Mouse (Mus musculus) limb, embryonic 14.5 days (tissue): ENCODE measurements around the gene Add2. TPM values are rescaled to one million over a fixed set of nuclear protein-coding genes. Genes with fewer than 3 reads are reported as not detected.

Experiments used
- ATAC-seq: fragments of 200-750 bp; cut with Nextera tagmentation; 2 replicates; pipeline ENCODE4 v1.8.0; 2017; ENCODE audit warnings: low read depth, moderate number of reproducible peaks, moderate TSS enrichment; ENCODE audit not compliant: low FRiP score
- DNase-seq: peaks from one replicate; pipeline ENCODE4 v3.0.0-alpha.2; 2015; ENCODE audit warnings: low spot score
- H3K27ac ChIP-seq: fragments of 300-500 bp; sonication (generic); replicated peaks from 2 replicates; pipeline ENCODE4 v1.5.1; 2014; ENCODE audit warnings: low read depth, mild to moderate bottlenecking, low read length, moderate library complexity, mixed read lengths
- H3K27me3 ChIP-seq: fragments of 300-500 bp; sonication (generic); 2 replicates; pipeline ENCODE4 v1.6.1; 2014; ENCODE audit warnings: low read length, mixed read lengths; ENCODE audit not compliant: control insufficient read depth, insufficient read depth
- H3K36me3 ChIP-seq: fragments of 300-500 bp; sonication (generic); 2 replicates; pipeline ENCODE4 v1.6.1; 2014; ENCODE audit warnings: mild to moderate bottlenecking, low read length, moderate library complexity, mixed read lengths; ENCODE audit not compliant: control insufficient read depth, insufficient read depth
- H3K4me1 ChIP-seq: fragments of 300-500 bp; sonication (generic); 2 replicates; pipeline ENCODE4 v1.6.1; 2014; ENCODE audit warnings: antibody characterized with exemption, low read length, mixed read lengths; ENCODE audit not compliant: control insufficient read depth, insufficient read depth
- H3K4me2 ChIP-seq: fragments of 300-500 bp; sonication (generic); replicated peaks from 2 replicates; pipeline ENCODE4 v1.6.1; 2014; ENCODE audit warnings: low read depth, mild to moderate bottlenecking, low read length, moderate library complexity; ENCODE audit not compliant: severe bottlenecking
- H3K4me3 ChIP-seq: fragments of 300-500 bp; sonication (generic); replicated peaks from 2 replicates; pipeline ENCODE4 v1.5.1; 2014; ENCODE audit warnings: low read length
- H3K9ac ChIP-seq: fragments of 300-500 bp; sonication (generic); 2 replicates; pipeline ENCODE4 v1.6.1; 2014; ENCODE audit warnings: mild to moderate bottlenecking, low read depth, low read length, moderate library complexity; ENCODE audit not compliant: severe bottlenecking
- H3K9me3 ChIP-seq: fragments of 300-500 bp; sonication (generic); 2 replicates; pipeline ENCODE4 v1.6.1; 2016; ENCODE audit warnings: low read length; ENCODE audit not compliant: control insufficient read depth
- POLR2A ChIP-seq: fragments of 200-500 bp; IDR thresholded peaks from 2 replicates; pipeline ENCODE4 v1.8.0; 2012; ENCODE audit warnings: inconsistent platforms, mild to moderate bottlenecking, moderate library complexity, borderline replicate concordance; ENCODE audit not compliant: insufficient read depth, insufficient read length; ENCODE audit errors: extremely low read depth
- WGBS: fragments of 180-500 bp; shearing (Covaris S2); extraction: QIAGEN DNeasy Blood & Tissue Kit; methylation state at CpG from one replicate; pipeline ENCODE4 v1.1.7; 2014; 5-methylcytosine and 5-hydroxymethylcytosine counted together
- polyA plus RNA-seq, 2 experiments: library from polyadenylated mRNA; depleted of rRNA in 1 of 2; stranded (reverse) in 1 of 2; unstranded in 1 of 2; fragments of >200 nt; fragmentation: Nextera tagmentation in 1 of 2; extraction: Ambion mirVana in 1 of 2; gene quantifications; 2 replicates each; pipeline versions ENCODE4 v1.2.1 to v1.2.3; 2012 to 2014

Gene Add2
- polyA plus RNA-seq, 2 experiments, result 1.4 to 2.6 TPM

GRCm38 (mm10) chr6:86167851-86168250 lies 139.4 kb downstream of the Add2 start:
- DNase-seq, result no peak

GRCm38 (mm10) chr6:86169166-86169565 lies 140.7 kb downstream of the Add2 start:
- DNase-seq (no peak), ATAC-seq (no peak)
- Histone ChIP-seq H3K9ac (no peak overlapping the region), H3K4me3 (no peak overlapping the region), H3K27me3 (no peaks in the 10 kb centered on the region), H3K27ac (no peak overlapping the region), H3K4me1 (no peaks in the 10 kb centered on the region), H3K36me3 (no peaks in the 10 kb centered on the region), H3K9me3 (no peaks in the 10 kb centered on the region), H3K4me2 (no peak overlapping the region)
- 39% methylated on average over 4 of the region's 4 CpGs for WGBS
- TF ChIP-seq POLR2A, result no peak

More at GRCm38 (mm10) chr6:86167851-86168250, 139.4 kb downstream of the Add2 start:
- H3K9ac ChIP-seq, result no peak overlapping the region
- H3K4me2 ChIP-seq, result no peak overlapping the region
- no peaks in the 10 kb centered on the region for H3K27me3 ChIP-seq
- H3K4me1 ChIP-seq, result no peaks in the 10 kb centered on the region
- H3K9me3 ChIP-seq, result no peaks in the 10 kb centered on the region
- TF ChIP-seq POLR2A, result no peak
- H3K27ac ChIP-seq, result no peak overlapping the region
- WGBS, result 62% methylated on average over 5 of the region's 5 CpGs
- no peak overlapping the region for H3K4me3 ChIP-seq
- H3K36me3 ChIP-seq, result no peaks in the 10 kb centered on the region
- no peak for ATAC-seq

Other genes with a start within 250 kb of the Add2 start
- 0.08 and 0.10 TPM in 2 replicates for gene Nat8f6, start 207.7 kb upstream of the Add2 start, polyA plus RNA-seq (2012; rRNA removed)
- gene Nat8f6, start 207.7 kb upstream of the Add2 start, polyA plus RNA-seq (2014; fragmentation: Nextera tagmentation; extraction: Ambion mirVana), result not detected in 2 replicates
- 0.18 TPM in 1 of 2 replicates, not detected in the other for gene Nat8f5, start 207.7 kb upstream of the Add2 start, polyA plus RNA-seq (2012; rRNA removed)
- gene Nat8f5, start 207.7 kb upstream of the Add2 start, polyA plus RNA-seq (2014; fragmentation: Nextera tagmentation; extraction: Ambion mirVana), result not detected in 2 replicates
- 0.10 TPM in 1 of 2 replicates, not detected in the other for gene Nat8, start 196.6 kb upstream of the Add2 start, polyA plus RNA-seq (2012; rRNA removed)
- gene Nat8, start 196.6 kb upstream of the Add2 start, polyA plus RNA-seq (2014; fragmentation: Nextera tagmentation; extraction: Ambion mirVana), result 0.18 TPM in 1 of 2 replicates, not detected in the other
- 0.06 TPM in 1 of 2 replicates, not detected in the other for gene Nat8f2, start 159.5 kb upstream of the Add2 start, polyA plus RNA-seq (2012; rRNA removed)
- not detected in 2 replicates for gene Nat8f2, start 159.5 kb upstream of the Add2 start, polyA plus RNA-seq (2014; fragmentation: Nextera tagmentation; extraction: Ambion mirVana)
- gene Nat8f4, start 123.8 kb upstream of the Add2 start, polyA plus RNA-seq (2012; rRNA removed), result 1.7 TPM in 2 replicates
- 1.9 and 2.0 TPM in 2 replicates for gene Nat8f4, start 123.8 kb upstream of the Add2 start, polyA plus RNA-seq (2014; fragmentation: Nextera tagmentation; extraction: Ambion mirVana)
- gene Tprkb, start 116.8 kb upstream of the Add2 start, polyA plus RNA-seq (2012; rRNA removed), result 27.2 and 30.1 TPM in 2 replicates
- gene Tprkb, start 116.8 kb upstream of the Add2 start, polyA plus RNA-seq (2014; fragmentation: Nextera tagmentation; extraction: Ambion mirVana), result 25.8 and 31.5 TPM in 2 replicates
- gene Nat8f1, start 113.0 kb upstream of the Add2 start, polyA plus RNA-seq (2012; rRNA removed), result 7.7 and 9.4 TPM in 2 replicates
- gene Nat8f1, start 113.0 kb upstream of the Add2 start, polyA plus RNA-seq (2014; fragmentation: Nextera tagmentation; extraction: Ambion mirVana), result 6.9 and 7.0 TPM in 2 replicates
- gene Dusp11, start 67.0 kb upstream of the Add2 start, polyA plus RNA-seq (2012; rRNA removed), result 115 and 130 TPM in 2 replicates
- 46.3 and 56.4 TPM in 2 replicates for gene Dusp11, start 67.0 kb upstream of the Add2 start, polyA plus RNA-seq (2014; fragmentation: Nextera tagmentation; extraction: Ambion mirVana)
- gene Figla, start 12.5 kb upstream of the Add2 start, polyA plus RNA-seq (2012; rRNA removed), result not detected in 2 replicates
- not detected in 2 replicates for gene Figla, start 12.5 kb upstream of the Add2 start, polyA plus RNA-seq (2014; fragmentation: Nextera tagmentation; extraction: Ambion mirVana)
- gene Tgfa, start 166.5 kb downstream of the Add2 start, polyA plus RNA-seq (2012; rRNA removed), result 2.7 and 3.8 TPM in 2 replicates
- 3.1 and 3.3 TPM in 2 replicates for gene Tgfa, start 166.5 kb downstream of the Add2 start, polyA plus RNA-seq (2014; fragmentation: Nextera tagmentation; extraction: Ambion mirVana)